Mouse (Mus musculus) urinary bladder, postnatal 0 days (tissue): ENCODE measurements around the gene Gm10057. TPM values are rescaled to one million over a fixed set of nuclear protein-coding genes. Genes with fewer than 3 reads are reported as not detected.

Experiments
- polyA plus RNA-seq: library from polyadenylated mRNA; unstranded; fragments of >200 nt; fragmentation: Nextera tagmentation; extraction: Ambion mirVana; gene quantifications from 2 replicates; pipeline ENCODE4 v1.2.1, GENCODE M21; 2015

Gm10057 gene
- not detected in 2 replicates for polyA plus RNA-seq

DNA sequence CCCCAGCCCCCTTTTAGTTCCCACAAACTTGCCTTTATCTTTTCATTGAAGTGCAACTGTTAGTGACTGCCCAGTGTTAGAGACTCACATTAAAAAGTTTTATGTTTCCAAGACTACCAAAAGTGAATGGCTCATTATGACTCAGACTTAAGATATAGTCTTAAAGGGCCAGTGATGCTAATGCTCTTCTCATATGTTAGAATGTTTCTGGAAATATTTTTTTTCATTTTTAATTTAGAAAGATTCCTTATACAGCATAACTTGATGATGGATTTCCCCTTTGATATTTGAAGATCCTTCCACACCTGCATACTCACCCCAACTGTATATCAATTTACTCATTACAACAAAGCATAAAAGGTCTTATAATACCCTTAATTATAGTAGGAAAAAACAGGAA lies at the start of gene Gm10057:
Gene Gm10057, minus strand, starts transcription at position 101 of the 400 bp plus-strand sequence.

DNA sequence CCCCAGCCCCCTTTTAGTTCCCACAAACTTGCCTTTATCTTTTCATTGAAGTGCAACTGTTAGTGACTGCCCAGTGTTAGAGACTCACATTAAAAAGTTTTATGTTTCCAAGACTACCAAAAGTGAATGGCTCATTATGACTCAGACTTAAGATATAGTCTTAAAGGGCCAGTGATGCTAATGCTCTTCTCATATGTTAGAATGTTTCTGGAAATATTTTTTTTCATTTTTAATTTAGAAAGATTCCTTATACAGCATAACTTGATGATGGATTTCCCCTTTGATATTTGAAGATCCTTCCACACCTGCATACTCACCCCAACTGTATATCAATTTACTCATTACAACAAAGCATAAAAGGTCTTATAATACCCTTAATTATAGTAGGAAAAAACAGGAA lies 21.1 kb downstream of the Gm10057 start, which contains the start of gene 4921511M17Rik:
Gene 4921511M17Rik, minus strand, starts transcription at position 101 of the 400 bp plus-strand sequence.

DNA sequence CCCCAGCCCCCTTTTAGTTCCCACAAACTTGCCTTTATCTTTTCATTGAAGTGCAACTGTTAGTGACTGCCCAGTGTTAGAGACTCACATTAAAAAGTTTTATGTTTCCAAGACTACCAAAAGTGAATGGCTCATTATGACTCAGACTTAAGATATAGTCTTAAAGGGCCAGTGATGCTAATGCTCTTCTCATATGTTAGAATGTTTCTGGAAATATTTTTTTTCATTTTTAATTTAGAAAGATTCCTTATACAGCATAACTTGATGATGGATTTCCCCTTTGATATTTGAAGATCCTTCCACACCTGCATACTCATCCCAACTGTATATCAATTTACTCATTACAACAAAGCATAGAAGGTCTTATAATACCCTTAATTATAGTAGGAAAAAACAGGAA lies 42.3 kb downstream of the Gm10057 start, which contains the start of gene Samt1:
Gene Samt1, minus strand, starts transcription at position 101 of the 400 bp plus-strand sequence.

Other genes starting within 250 kb of the Gm10057 start
- 48.6 and 49.2 TPM in 2 replicates for gene Spin2c, start 222.8 kb downstream of the Gm10057 start, polyA plus RNA-seq
- not detected in 2 replicates for gene Samt1, start 42.4 kb downstream of the Gm10057 start, polyA plus RNA-seq
- not detected in 2 replicates for gene 4921511M17Rik, start 21.2 kb downstream of the Gm10057 start, polyA plus RNA-seq
- not detected in 2 replicates for gene Gm15140, start 65.6 kb upstream of the Gm10057 start, polyA plus RNA-seq